ENCODE assay signal across 13 mouse cellular contexts in the genomic region with DNA sequence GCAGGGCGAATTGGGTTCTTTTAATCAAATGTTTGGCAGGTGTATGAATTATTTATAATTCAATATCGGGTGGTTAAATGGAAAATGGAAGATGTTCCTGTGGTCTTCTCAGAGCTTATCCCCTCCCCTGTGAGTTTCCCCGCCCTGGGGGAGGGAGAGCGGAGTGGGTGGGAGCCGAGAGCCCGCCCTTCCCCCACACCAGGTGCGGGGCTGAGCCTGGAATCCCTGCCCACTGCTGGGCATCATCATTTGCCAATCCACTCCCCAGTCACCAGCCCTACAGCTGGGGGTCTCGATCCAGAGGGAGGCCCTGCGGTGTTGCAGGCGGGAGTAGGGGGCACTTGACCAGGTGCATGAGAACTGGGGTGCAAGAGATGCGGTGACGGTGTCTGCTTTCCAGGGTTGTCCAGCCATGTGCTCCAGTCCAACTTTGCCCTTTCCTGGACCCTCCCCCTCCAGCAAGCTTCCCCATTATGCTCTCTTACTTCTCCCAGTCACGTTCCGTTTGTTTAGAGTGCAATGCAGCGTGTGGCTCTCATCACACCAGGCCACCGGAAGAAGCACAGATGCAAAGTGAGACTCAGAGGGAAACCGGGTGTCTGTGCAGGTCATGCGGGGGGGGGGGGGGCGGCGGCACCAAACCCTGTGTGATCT. TPM values are rescaled to one million over a fixed set of nuclear protein-coding genes. Genes with fewer than 3 reads are reported as not detected.
A peak's percentile ranks its signal among the peaks of the same experiment; 100 is the strongest.
DNase-seq lines count a peak whose midpoint lies in the region; ATAC-seq and TF ChIP-seq lines count a peak whose summit lies in the region.
"Had no signal": no experiment of that assay in that cellular context is flagged by ENCODE, and none has a peak within 500 bp of the region (broad histone marks: within the 10 kb centered on the region; RNA-seq: fewer than 3 reads in every experiment).

No protein-coding gene starts in this region.

- H3K9ac ChIP-seq in intestine, embryonic 14.5 days (ENCODE audit: low read length): no peak overlapping the region
- H3K9ac ChIP-seq in intestine, postnatal 0 days (ENCODE audit: low read depth, low read length): no peak overlapping the region
- peak overlapping the region; percentile 21; the same call in 1 of the 2 replicates for H3K9ac ChIP-seq in hindbrain, embryonic 14.5 days
- no peak overlapping the region for H3K9ac ChIP-seq in neural tube, embryonic 12.5 days
- H3K9ac ChIP-seq: heart, embryonic 13.5 days had no signal

- DNase-seq in intestine, embryonic 14.5 days (ENCODE audit: low spot score): no peak
- peak; percentile 47 for DNase-seq in embryo, embryonic 9.5 days (ENCODE audit: extremely low spot score)
- DNase-seq in hindbrain, embryonic 14.5 days (ENCODE audit: low spot score): no peak
- no peak for DNase-seq in spleen, postnatal 4 days (ENCODE audit: low spot score in 2 of 2)
- no peak for DNase-seq in left cerebral cortex, postnatal 14 days (ENCODE audit: low spot score in 2 of 2)
- DNase-seq: kidney, postnatal 14 days; lung, postnatal 14 days; thymus, postnatal 36 days had no signal

- no peak for TF ChIP-seq CTCF in intestine, postnatal 0 days (IDR thresholded peaks at IDR 0.05; ENCODE audit: low read depth)

- ATAC-seq in intestine, embryonic 14.5 days (replicated peaks; ENCODE audit: low FRiP score, low TSS enrichment, low read depth): no peak
- ATAC-seq in intestine, postnatal 0 days: no peak
- no peak for ATAC-seq in hindbrain, embryonic 14.5 days (ENCODE audit: low FRiP score)
- ATAC-seq in neural tube, embryonic 12.5 days (ENCODE audit: low FRiP score, low read depth): peak; percentile 43
- ATAC-seq in CD4-positive, CD25-positive, alpha-beta regulatory T cell, adult 4 months: no peak

- peaks cover 14% of the 10 kb centered on the region for H3K4me1 ChIP-seq in intestine, embryonic 14.5 days (replicated peaks; ENCODE audit: control insufficient read depth, insufficient read depth, low read length)
- no peaks in the 10 kb centered on the region for H3K4me1 ChIP-seq in intestine, postnatal 0 days (replicated peaks; ENCODE audit: control insufficient read depth, insufficient read depth, low read length)
- H3K4me1 ChIP-seq in hindbrain, embryonic 14.5 days (replicated peaks; ENCODE audit: control insufficient read depth, insufficient read depth, low read length): peaks cover 50% of the 10 kb centered on the region
- H3K4me1 ChIP-seq in neural tube, embryonic 12.5 days: peaks cover 49% of the 10 kb centered on the region

- peaks cover 71% of the 10 kb centered on the region for H3K27me3 ChIP-seq in intestine, embryonic 14.5 days (replicated peaks; ENCODE audit: control insufficient read depth, insufficient read depth, low read length)
- H3K27me3 ChIP-seq in intestine, postnatal 0 days (replicated peaks; ENCODE audit: control insufficient read depth, insufficient read depth, low read length): peaks cover 62% of the 10 kb centered on the region
- H3K27me3 ChIP-seq in hindbrain, embryonic 14.5 days (ENCODE audit: control insufficient read depth, insufficient read depth, low read length): peaks cover 13% of the 10 kb centered on the region; the same call in 1 of the 2 replicates
- peaks cover 77% of the 10 kb centered on the region for H3K27me3 ChIP-seq in neural tube, embryonic 12.5 days (replicated peaks)

- H3K9me3 ChIP-seq in intestine, embryonic 14.5 days (ENCODE audit: control insufficient read depth, low read length): no peaks in the 10 kb centered on the region
- no peaks in the 10 kb centered on the region for H3K9me3 ChIP-seq in intestine, postnatal 0 days (ENCODE audit: control insufficient read depth)
- no peaks in the 10 kb centered on the region for H3K9me3 ChIP-seq in hindbrain, embryonic 14.5 days (ENCODE audit: control insufficient read depth, low read length)
- H3K9me3 ChIP-seq in neural tube, embryonic 12.5 days: no peaks in the 10 kb centered on the region
- H3K9me3 ChIP-seq: heart, embryonic 13.5 days had no signal

- intact Hi-C loops in left cerebral cortex, postnatal 14 days (cut with DNase I): no loop called here

- H3K4me3 ChIP-seq in intestine, embryonic 14.5 days (ENCODE audit: low read depth, low read length): no peak overlapping the region
- no peak overlapping the region for H3K4me3 ChIP-seq in intestine, postnatal 0 days (ENCODE audit: low read depth, low read length)
- H3K4me3 ChIP-seq in hindbrain, embryonic 14.5 days (replicated peaks; ENCODE audit: low read length): no peak overlapping the region
- no peak overlapping the region for H3K4me3 ChIP-seq in neural tube, embryonic 12.5 days
- H3K4me3 ChIP-seq: heart, embryonic 13.5 days had no signal

- WGBS in intestine, embryonic 14.5 days: under 1% methylated on average over 20 of the region's 20 CpGs
- WGBS in intestine, postnatal 0 days: 2% methylated on average over 20 of the region's 20 CpGs
- WGBS in hindbrain, embryonic 14.5 days: under 1% methylated on average over 20 of the region's 20 CpGs
- WGBS in neural tube, embryonic 12.5 days: under 1% methylated on average over 20 of the region's 20 CpGs

- no peaks in the 10 kb centered on the region for H3K36me3 ChIP-seq in intestine, embryonic 14.5 days (ENCODE audit: control insufficient read depth, insufficient read depth, low read length)
- no peaks in the 10 kb centered on the region for H3K36me3 ChIP-seq in intestine, postnatal 0 days (ENCODE audit: control insufficient read depth, insufficient read depth)
- H3K36me3 ChIP-seq in hindbrain, embryonic 14.5 days (replicated peaks; ENCODE audit: control insufficient read depth, insufficient read depth): no peaks in the 10 kb centered on the region
- no peaks in the 10 kb centered on the region for H3K36me3 ChIP-seq in neural tube, embryonic 12.5 days
- H3K36me3 ChIP-seq: heart, embryonic 13.5 days had no signal

- peak overlapping the region; percentile 29; the same call in 1 of the 2 replicates for H3K4me2 ChIP-seq in intestine, embryonic 14.5 days (ENCODE audit: low read length)
- no peak overlapping the region for H3K4me2 ChIP-seq in intestine, postnatal 0 days (replicated peaks; ENCODE audit: low read depth)
- H3K4me2 ChIP-seq in hindbrain, embryonic 14.5 days (replicated peaks): peak overlapping the region; percentile 34
- peak overlapping the region; percentile 49 for H3K4me2 ChIP-seq in neural tube, embryonic 12.5 days (replicated peaks)
- H3K4me2 ChIP-seq: heart, embryonic 13.5 days had no signal

- no peak overlapping the region for H3K27ac ChIP-seq in intestine, embryonic 14.5 days (ENCODE audit: low read depth)
- H3K27ac ChIP-seq in intestine, postnatal 0 days (ENCODE audit: low read depth, low read length): no peak overlapping the region
- H3K27ac ChIP-seq in hindbrain, embryonic 14.5 days: peak overlapping the region; percentile 70
- H3K27ac ChIP-seq in neural tube, embryonic 12.5 days: no peak overlapping the region
- H3K27ac ChIP-seq: heart, embryonic 13.5 days had no signal

RNA-seq across cellular contexts. Expression of gene Cdh22, which starts 23.1 kb away (rescaled TPM):
- 0.11 and 0.12 TPM in 2 replicates for polyA plus RNA-seq in intestine, embryonic 14.5 days (2014; fragmentation: Nextera tagmentation; extraction: Ambion mirVana)
- polyA plus RNA-seq in intestine, postnatal 0 days (2015; fragmentation: Nextera tagmentation; extraction: Ambion mirVana): 0.25 and 0.41 TPM in 2 replicates
- polyA plus RNA-seq in hindbrain, embryonic 14.5 days (2014; fragmentation: Nextera tagmentation; extraction: Ambion mirVana): 12.4 and 15.4 TPM in 2 replicates
- polyA plus RNA-seq in neural tube, embryonic 12.5 days (2016; fragmentation: Nextera tagmentation; extraction: Ambion mirVana): 10.0 and 10.4 TPM in 2 replicates
- not detected for polyA plus RNA-seq in CD4-positive, CD25-positive, alpha-beta regulatory T cell, adult 4 months (2017; shearing (Covaris generic))
- total RNA-seq in left cerebral cortex, postnatal 14 days (2021): 10 to 100 TPM; 33.8 TPM
- total RNA-seq: common myeloid progenitor, adult 5-6 weeks had no signal
